Mouse (Mus musculus) intestine, embryonic 16.5 days (tissue): ENCODE data around the gene Trit1. TPM values are rescaled to one million over a fixed set of nuclear protein-coding genes. Genes with fewer than 3 reads are reported as not detected.

ENCODE experiments used
- ATAC-seq: fragments of 200-750 bp; cut with Nextera tagmentation; 2 replicates; pipeline ENCODE4 v1.8.0; 2017; ENCODE audit warnings: moderate TSS enrichment, moderate library complexity
- H3K27ac ChIP-seq: fragments of 300-500 bp; sonication (generic); 2 replicates; pipeline ENCODE4 v1.5.1; 2014; ENCODE audit warnings: mild to moderate bottlenecking, low read length
- H3K27me3 ChIP-seq: fragments of 300-500 bp; sonication (generic); replicated peaks from 2 replicates; pipeline ENCODE4 v1.6.1; 2014; ENCODE audit warnings: low read length, control low read depth, mixed read lengths; ENCODE audit not compliant: control insufficient read depth, insufficient read depth
- H3K36me3 ChIP-seq: fragments of 300-500 bp; sonication (generic); 2 replicates; pipeline ENCODE4 v1.6.1; 2014; ENCODE audit warnings: low read length, control low read depth; ENCODE audit not compliant: control insufficient read depth, insufficient read depth
- H3K4me1 ChIP-seq: fragments of 300-500 bp; sonication (generic); 2 replicates; pipeline ENCODE4 v1.6.1; 2014; ENCODE audit warnings: low read length, control low read depth, mixed read lengths; ENCODE audit not compliant: control insufficient read depth, insufficient read depth
- H3K4me2 ChIP-seq: fragments of 300-500 bp; sonication (generic); 2 replicates; pipeline ENCODE4 v1.6.1; 2014; ENCODE audit warnings: low read depth, low read length, control low read depth
- H3K4me3 ChIP-seq: fragments of 300-500 bp; sonication (generic); 2 replicates; pipeline ENCODE4 v1.5.1; 2014; ENCODE audit warnings: mild to moderate bottlenecking, low read length
- H3K9ac ChIP-seq: fragments of 300-500 bp; sonication (generic); 2 replicates; pipeline ENCODE4 v1.6.1; 2014; ENCODE audit warnings: low read depth, low read length
- H3K9me3 ChIP-seq: fragments of 300-500 bp; sonication (generic); 2 replicates; pipeline ENCODE4 v1.6.1; 2016; ENCODE audit warnings: low read length, control low read depth; ENCODE audit not compliant: control insufficient read depth
- WGBS: fragments of 180-500 bp; shearing (Covaris S2); extraction: QIAGEN DNeasy Blood & Tissue Kit; methylation state at CpG from one replicate; pipeline ENCODE4 v1.1.7; 2014; 5-methylcytosine and 5-hydroxymethylcytosine counted together
- polyA plus RNA-seq: library from polyadenylated mRNA; unstranded; fragments of >200 nt; fragmentation: Nextera tagmentation; extraction: Ambion mirVana; gene quantifications from 2 replicates; pipeline ENCODE4 v1.2.1, GENCODE M21; 2015

Trit1 gene
- polyA plus RNA-seq, 1 experiment from 2014 or later: 16.0 TPM

GRCm38 (mm10) chr4:123080791-123081190 is 64.4 kb downstream of the Trit1 start:
- no peaks in the 10 kb centered on the region for H3K4me1 ChIP-seq
- 38% methylated on average over 13 of the region's 13 CpGs for WGBS
- no peak overlapping the region for H3K27ac ChIP-seq
- no peak overlapping the region for H3K9ac ChIP-seq
- no peaks in the 10 kb centered on the region for H3K9me3 ChIP-seq
- H3K27me3 ChIP-seq: no peaks in the 10 kb centered on the region
- no peak overlapping the region for H3K4me3 ChIP-seq
- peak; percentile 75 for ATAC-seq
- H3K4me2 ChIP-seq: no peak overlapping the region
- H3K36me3 ChIP-seq: no peaks in the 10 kb centered on the region

GRCm38 (mm10) chr4:123082283-123083163 is 66.1 kb downstream of the Trit1 start:
- no peak overlapping the region for H3K4me2 ChIP-seq
- no peaks in the 10 kb centered on the region for H3K36me3 ChIP-seq
- no peaks in the 10 kb centered on the region for H3K4me1 ChIP-seq
- no peak overlapping the region for H3K27ac ChIP-seq
- H3K4me3 ChIP-seq: no peak overlapping the region
- H3K9me3 ChIP-seq: no peaks in the 10 kb centered on the region
- H3K27me3 ChIP-seq: no peaks in the 10 kb centered on the region
- WGBS: 77% methylated on average over 20 of the region's 20 CpGs
- peak; percentile 49 for ATAC-seq
- no peak overlapping the region for H3K9ac ChIP-seq

DNA sequence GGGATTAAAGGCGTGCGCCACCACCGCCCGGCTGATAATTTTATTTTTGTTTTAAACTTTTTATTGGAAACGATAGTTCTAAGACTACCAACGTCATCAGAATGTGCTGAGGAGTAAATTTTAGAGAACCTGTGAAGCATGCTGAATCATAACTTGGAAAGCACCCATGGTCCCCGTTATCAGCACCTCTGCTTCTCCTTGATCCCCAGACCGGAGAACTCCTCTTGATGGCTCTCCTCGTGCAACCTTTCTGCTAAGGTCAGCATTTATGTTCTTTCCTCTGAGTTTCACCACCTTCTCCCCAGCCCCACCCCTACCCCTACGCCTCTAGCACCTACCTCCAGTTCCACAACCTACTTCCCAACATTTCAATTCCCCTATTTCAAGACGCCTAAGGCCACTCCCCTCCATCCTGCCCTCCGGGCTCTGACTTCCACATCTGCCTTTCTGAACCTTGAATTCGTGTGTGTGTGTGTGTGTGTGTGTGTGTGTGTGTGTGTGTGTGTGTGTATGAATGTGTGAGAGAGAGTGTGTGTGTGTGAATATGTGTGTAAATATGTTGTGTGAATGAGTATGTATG is 67.0 kb downstream of the Trit1 start:
- Histone ChIP-seq H3K27ac (no peak overlapping the region), H3K36me3 (no peaks in the 10 kb centered on the region), H3K9ac (no peak overlapping the region), H3K4me3 (no peak overlapping the region), H3K4me1 (no peaks in the 10 kb centered on the region), H3K4me2 (no peak overlapping the region), H3K9me3 (no peaks in the 10 kb centered on the region), H3K27me3 (no peaks in the 10 kb centered on the region)
- 66% methylated on average over 13 of the region's 13 CpGs for WGBS
- ATAC-seq: no peak

DNA sequence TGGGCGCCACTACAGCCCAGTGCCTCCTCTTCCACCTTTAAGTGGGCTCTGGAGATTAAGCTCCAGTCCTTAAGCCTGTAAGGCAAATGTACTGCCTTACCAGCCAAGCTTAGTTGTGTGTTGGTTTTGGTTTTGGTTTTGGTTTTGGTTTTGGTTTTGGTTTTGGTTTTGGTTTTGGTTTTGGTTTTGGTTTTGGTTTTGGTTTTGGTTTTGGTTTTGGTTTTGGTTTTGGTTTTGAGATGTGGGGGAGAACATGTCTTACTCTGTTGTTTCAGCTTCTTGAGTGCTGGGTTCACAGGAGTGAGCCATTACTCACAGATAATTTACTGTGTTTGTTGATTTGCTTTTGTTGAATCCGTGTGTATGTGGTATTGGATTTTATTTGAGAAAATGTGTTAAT is 68.9 kb downstream of the Trit1 start:
- Histone ChIP-seq H3K36me3 (no peaks in the 10 kb centered on the region), H3K9ac (no peak overlapping the region), H3K9me3 (no peaks in the 10 kb centered on the region), H3K27ac (no peak overlapping the region), H3K27me3 (no peaks in the 10 kb centered on the region), H3K4me3 (no peak overlapping the region), H3K4me1 (no peaks in the 10 kb centered on the region), H3K4me2 (no peak overlapping the region)
- no peak for ATAC-seq
- 78% methylated on average over 2 of the region's 2 CpGs for WGBS

GRCm38 (mm10) chr4:123086381-123086780 is 70.0 kb downstream of the Trit1 start:
- WGBS: 85% methylated on average over 4 of the region's 4 CpGs
- Histone ChIP-seq H3K4me3 (no peak overlapping the region), H3K4me2 (no peak overlapping the region), H3K27ac (no peak overlapping the region), H3K27me3 (no peaks in the 10 kb centered on the region), H3K9ac (no peak overlapping the region), H3K9me3 (no peaks in the 10 kb centered on the region), H3K36me3 (no peaks in the 10 kb centered on the region), H3K4me1 (no peaks in the 10 kb centered on the region)
- ATAC-seq: no peak

DNA sequence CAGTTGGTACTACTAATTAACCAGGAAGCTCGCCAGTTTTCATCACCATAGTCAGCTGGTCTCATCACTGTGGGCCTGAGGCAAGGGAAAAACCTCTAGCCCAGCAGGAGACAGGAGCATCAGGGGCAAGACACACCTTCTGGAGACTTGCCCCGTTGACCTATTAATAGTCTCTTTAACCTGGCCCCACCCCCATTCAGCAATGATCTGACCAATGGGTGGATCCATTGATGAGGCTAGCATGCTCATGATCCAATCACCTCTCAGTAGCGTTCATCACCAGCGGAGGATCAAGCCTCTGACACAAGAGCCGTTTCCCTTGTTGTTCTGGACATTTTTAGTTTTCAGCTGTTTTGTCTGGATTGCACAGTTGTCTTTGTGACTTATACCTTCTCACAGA is 76.2 kb downstream of the Trit1 start:
- H3K4me3 ChIP-seq: no peak overlapping the region

DNA sequence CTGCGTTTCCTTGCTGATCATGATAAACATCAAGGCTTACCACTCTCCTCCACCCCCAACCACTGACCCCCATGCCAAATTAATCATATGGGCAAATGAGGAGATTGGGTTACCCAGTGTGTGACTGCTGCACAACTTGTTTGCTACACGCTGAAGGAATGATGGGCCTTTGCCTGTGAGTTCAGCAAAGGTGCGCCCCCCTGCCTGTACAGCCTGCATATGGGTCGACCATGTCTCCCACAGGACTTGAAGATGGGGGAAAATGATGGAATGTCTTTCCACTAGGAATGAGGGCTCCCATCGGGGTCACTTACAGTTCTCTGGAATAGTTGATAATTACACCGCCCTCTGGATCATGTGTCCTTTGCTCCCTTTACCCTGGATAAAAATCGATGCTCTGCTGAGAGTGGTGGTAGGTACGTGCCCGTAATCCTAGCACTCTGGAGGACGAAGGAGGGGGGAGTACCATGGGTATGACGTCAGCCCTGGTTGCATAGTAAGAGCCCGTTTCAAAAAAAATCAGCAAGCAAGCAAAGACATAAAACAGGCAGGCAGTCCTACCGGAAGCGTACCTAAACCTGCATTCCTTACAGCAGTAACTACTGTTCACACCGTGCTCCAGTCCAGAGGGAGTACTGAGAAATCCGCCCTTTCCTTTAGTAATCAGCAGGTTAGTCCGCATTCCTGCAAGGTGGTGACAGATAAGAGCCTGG is 76.8 kb downstream of the Trit1 start:
- H3K9ac ChIP-seq: no peak overlapping the region
- peak overlapping the region; percentile 14 for H3K4me3 ChIP-seq

More for the DNA sequence above, 76.2 kb downstream of the Trit1 start:
- Histone ChIP-seq H3K27ac (no peak overlapping the region), H3K27me3 (no peaks in the 10 kb centered on the region), H3K4me1 (0 out of 2 replicates have a peak, but pooled peaks cover 5% of the 10 kb centered on the region), H3K4me2 (no peak overlapping the region), H3K9me3 (no peaks in the 10 kb centered on the region), H3K36me3 (no peaks in the 10 kb centered on the region), H3K9ac (no peak overlapping the region)
- ATAC-seq: no peak
- WGBS: 64% methylated on average over 5 of the region's 5 CpGs

GRCm38 (mm10) chr4:123093869-123094268 is 77.5 kb downstream of the Trit1 start:
- no peaks in the 10 kb centered on the region for H3K27me3 ChIP-seq
- no peak overlapping the region for H3K4me3 ChIP-seq
- no peak overlapping the region for H3K27ac ChIP-seq
- H3K4me1 ChIP-seq: 0 out of 2 replicates have a peak, but pooled peaks cover 5% of the 10 kb centered on the region
- H3K9me3 ChIP-seq: no peaks in the 10 kb centered on the region
- peak; percentile 47 for ATAC-seq
- H3K36me3 ChIP-seq: no peaks in the 10 kb centered on the region
- 55% methylated on average over 9 of the region's 9 CpGs for WGBS
- H3K4me2 ChIP-seq: peak overlapping the region; percentile 43; the same call in 1 of the 2 replicates
- no peak overlapping the region for H3K9ac ChIP-seq

More for the DNA sequence above, 76.8 kb downstream of the Trit1 start:
- 0 out of 2 replicates have a peak, but pooled peaks cover 5% of the 10 kb centered on the region for H3K4me1 ChIP-seq
- 39% methylated on average over 17 of the region's 17 CpGs for WGBS
- H3K36me3 ChIP-seq: no peaks in the 10 kb centered on the region
- peak overlapping the region; percentile 33; the same call in 1 of the 2 replicates for H3K27ac ChIP-seq
- H3K9me3 ChIP-seq: no peaks in the 10 kb centered on the region
- H3K27me3 ChIP-seq: no peaks in the 10 kb centered on the region
- H3K4me2 ChIP-seq: peak overlapping the region; percentile 43
- ATAC-seq: peak; percentile 96
